Mouse (Mus musculus): Measurements from ENCODE around the gene Odf2. TPM values are rescaled to one million over a fixed set of nuclear protein-coding genes. Genes with fewer than 3 reads are reported as not detected.

Odf2 gene
- total and polyA plus RNA-seq, 3 experiments = 35.4 to 54.6 (median 48.6) TPM

DNA sequence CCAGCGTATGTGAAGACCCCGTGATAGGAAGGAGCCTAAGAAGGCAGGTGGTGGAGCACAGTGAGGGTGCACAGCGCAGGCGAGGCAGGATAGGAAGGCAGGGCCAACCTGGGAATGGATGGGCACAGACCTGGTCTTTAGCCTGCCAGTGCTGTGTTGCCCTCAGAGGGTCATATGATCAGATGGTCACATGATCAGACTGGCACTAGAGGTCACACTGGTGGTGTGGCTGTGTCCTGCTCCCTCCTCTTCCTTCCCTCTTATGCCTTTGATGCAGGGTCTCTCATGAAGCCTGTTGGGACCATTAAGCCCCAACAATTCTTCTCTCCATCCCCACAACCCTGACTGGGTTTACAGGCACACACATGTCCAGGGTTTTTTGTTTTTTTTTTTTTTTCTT, 15.2 kb upstream of the Odf2 start:
- no peak for DNase-seq (ENCODE audit: extremely low read depth)
- H3K36me3 ChIP-seq (replicated peaks in 1 of 2; ENCODE audit: control insufficient read depth in 1 of 2, insufficient read depth in 1 of 2, low read length in 1 of 2) = peaks cover 6 to 34% of the 10 kb centered on the region in 2 experiments
- H3K27me3 ChIP-seq (replicated peaks) = no peaks in the 10 kb centered on the region
- TF ChIP-seq MAX (IDR thresholded peaks at IDR 0.05; ENCODE audit: low read length) (no peak), CHD1 (IDR thresholded peaks at IDR 0.05; ENCODE audit: low read depth, low read length) (no peak), E2F4 (IDR thresholded peaks at IDR 0.05; ENCODE audit: insufficient replicate concordance, low read depth, low read length) (no peak), EP300 (IDR thresholded peaks at IDR 0.05; ENCODE audit: low read length) (no peak), POLR2A (IDR thresholded peaks at IDR 0.05; ENCODE audit: low read depth, low read length) (no peak), TCF12 (IDR thresholded peaks at IDR 0.05; ENCODE audit: low read depth, low read length) (no peak), GABPA (IDR thresholded peaks at IDR 0.05; ENCODE audit: insufficient replicate concordance, low read depth, low read length) (no peak), NELFE (IDR thresholded peaks at IDR 0.05; ENCODE audit: low read depth, low read length) (no peak), ZC3H11A (IDR thresholded peaks at IDR 0.05; ENCODE audit: low read depth, low read length) (no peak), CTCF (conservative IDR thresholded peaks at IDR 0.05 in 1 of 2, IDR thresholded peaks at IDR 0.05 in 1 of 2; ENCODE audit: low read depth in 2 of 2, low read length in 2 of 2) (no peak), MXI1 (IDR thresholded peaks at IDR 0.05; ENCODE audit: low read depth, low read length) (no peak)
- no peaks in the 10 kb centered on the region for H3K79me2 ChIP-seq (replicated peaks; ENCODE audit: control insufficient read depth, extremely low read depth, insufficient read depth, poor library complexity, severe bottlenecking)
- dilution Hi-C loops (cut with MboI; ENCODE audit: extremely low pct_ligation_motif_present, extremely low pct_unique_long_range_greater_than_20kb, low sequenced_read_pairs) (no loop called here), in situ Hi-C loops (cut with MboI; ENCODE audit: low pct_ligation_motif_present, low pct_unique_long_range_greater_than_20kb, low sequenced_read_pairs) (no loop called here)
- no peak overlapping the region for H3K4me3 ChIP-seq (replicated peaks in 1 of 3; ENCODE audit: low read depth in 2 of 3, low read length in 2 of 3, poor library complexity in 1 of 3)
- no peak overlapping the region for H3K9ac ChIP-seq (ENCODE audit: insufficient read depth, low read depth)
- no peak overlapping the region for H3K27ac ChIP-seq (ENCODE audit: insufficient read depth, low read depth)
- peaks cover 12 to 28% of the 10 kb centered on the region in 2 experiments for H3K4me1 ChIP-seq (ENCODE audit: control insufficient read depth in 1 of 2, insufficient read depth in 2 of 2)
- H3K4me2 ChIP-seq (ENCODE audit: insufficient read depth, low read depth, poor library complexity, severe bottlenecking) = no peak overlapping the region
- H3K9me3 ChIP-seq (replicated peaks; ENCODE audit: low read length) = no peaks in the 10 kb centered on the region

DNA sequence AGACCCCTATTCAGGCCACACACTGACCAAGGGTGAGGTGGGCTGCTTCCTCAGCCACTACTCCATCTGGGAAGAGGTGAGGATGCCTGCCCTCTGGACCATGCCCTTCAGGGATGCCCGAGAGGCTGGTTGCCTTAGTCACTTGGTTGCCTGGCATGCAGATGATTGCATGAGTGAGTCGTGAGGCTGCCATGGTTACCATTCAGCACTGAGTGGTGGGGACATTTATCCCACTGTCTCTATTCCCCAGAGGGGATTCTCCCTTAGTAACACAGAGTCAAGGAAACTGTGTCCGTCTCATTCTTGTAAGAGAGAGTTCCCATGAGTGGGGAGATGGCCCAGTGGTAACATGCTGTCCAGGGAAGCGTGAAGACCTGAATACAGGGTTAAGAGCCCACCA, 11.0 kb upstream of the Odf2 start:
- Histone ChIP-seq H3K4me2 (ENCODE audit: insufficient read depth, low read depth, poor library complexity, severe bottlenecking) (no peak overlapping the region), H3K4me1 (ENCODE audit: control insufficient read depth in 1 of 2, insufficient read depth in 2 of 2) (peaks cover 5 to 10% of the 10 kb centered on the region in 2 experiments; a peak in 2 of 4 replicates), H3K27ac (ENCODE audit: insufficient read depth, low read depth) (no peak overlapping the region), H3K4me3 (replicated peaks in 1 of 3; ENCODE audit: low read depth in 2 of 3, low read length in 2 of 3, poor library complexity in 1 of 3) (no peak overlapping the region), H3K79me2 (replicated peaks; ENCODE audit: control insufficient read depth, extremely low read depth, insufficient read depth, poor library complexity, severe bottlenecking) (no peaks in the 10 kb centered on the region), H3K27me3 (replicated peaks) (no peaks in the 10 kb centered on the region), H3K9me3 (replicated peaks; ENCODE audit: low read length) (peaks cover 6% of the 10 kb centered on the region), H3K36me3 (replicated peaks in 1 of 2; ENCODE audit: control insufficient read depth in 1 of 2, insufficient read depth in 1 of 2, low read length in 1 of 2) (peaks cover 8 to 38% of the 10 kb centered on the region in 2 experiments), H3K9ac (ENCODE audit: insufficient read depth, low read depth) (no peak overlapping the region)
- DNase-seq (ENCODE audit: extremely low read depth) = no peak
- TF ChIP-seq ZC3H11A (IDR thresholded peaks at IDR 0.05; ENCODE audit: low read depth, low read length) (no peak), ZKSCAN1 (IDR thresholded peaks at IDR 0.05; ENCODE audit: borderline replicate concordance, low read depth, low read length) (no peak)
- dilution Hi-C loops (cut with MboI; ENCODE audit: extremely low pct_ligation_motif_present, extremely low pct_unique_long_range_greater_than_20kb, low sequenced_read_pairs) = no loop called here
- in situ Hi-C loops (cut with MboI; ENCODE audit: low pct_ligation_motif_present, low pct_unique_long_range_greater_than_20kb, low sequenced_read_pairs) = no loop called here

DNA sequence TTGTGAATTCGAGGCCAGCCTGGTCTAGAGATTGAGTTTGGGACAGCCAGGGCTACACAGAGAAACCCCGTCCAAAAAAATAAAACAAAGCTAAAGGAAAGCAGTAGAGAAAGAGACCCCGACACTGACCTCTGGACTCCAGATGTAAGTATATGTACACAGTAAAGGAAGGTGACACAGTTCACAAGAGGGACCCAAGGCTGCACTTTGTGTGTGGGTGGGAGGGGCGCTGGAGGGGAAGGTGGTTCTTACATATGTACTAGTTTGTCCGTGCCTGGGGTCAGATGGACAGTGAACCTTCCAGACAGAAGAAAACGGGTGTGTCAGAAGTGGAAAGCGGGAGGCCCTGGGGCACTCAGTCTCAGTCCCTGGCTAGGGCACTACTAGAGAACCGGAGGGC, 9.8 kb upstream of the Odf2 start:
- Histone ChIP-seq H3K4me2 (ENCODE audit: insufficient read depth, low read depth, poor library complexity, severe bottlenecking) (no peak overlapping the region), H3K4me1 (ENCODE audit: control insufficient read depth in 1 of 2, insufficient read depth in 2 of 2) (peaks cover 2 to 10% of the 10 kb centered on the region in 2 experiments; a peak in 1 of 4 replicates), H3K27me3 (replicated peaks) (no peaks in the 10 kb centered on the region), H3K9ac (ENCODE audit: insufficient read depth, low read depth) (no peak overlapping the region), H3K9me3 (replicated peaks; ENCODE audit: low read length) (peaks cover 6% of the 10 kb centered on the region), H3K36me3 (replicated peaks in 1 of 2; ENCODE audit: control insufficient read depth in 1 of 2, insufficient read depth in 1 of 2, low read length in 1 of 2) (peaks cover 5 to 30% of the 10 kb centered on the region in 2 experiments), H3K79me2 (replicated peaks; ENCODE audit: control insufficient read depth, extremely low read depth, insufficient read depth, poor library complexity, severe bottlenecking) (no peaks in the 10 kb centered on the region), H3K4me3 (replicated peaks in 1 of 3; ENCODE audit: low read depth in 2 of 3, low read length in 2 of 3, poor library complexity in 1 of 3) (no peak overlapping the region), H3K27ac (ENCODE audit: insufficient read depth, low read depth) (no peak overlapping the region)
- TF ChIP-seq RCOR1 (conservative IDR thresholded peaks at IDR 0.05; ENCODE audit: low read depth, low read length) (no peak), MEF2A (IDR thresholded peaks at IDR 0.05; ENCODE audit: borderline replicate concordance, low read depth, low read length) (no peak), IRF4 (IDR thresholded peaks at IDR 0.05; ENCODE audit: low read depth, low read length) (no peak), BHLHE40 (IDR thresholded peaks at IDR 0.05; ENCODE audit: low read depth, low read length) (no peak), NRF1 (IDR thresholded peaks at IDR 0.05; ENCODE audit: low read depth, low read length) (no peak), TCF12 (IDR thresholded peaks at IDR 0.05; ENCODE audit: low read depth, low read length) (no peak), CHD1 (IDR thresholded peaks at IDR 0.05; ENCODE audit: low read depth, low read length) (no peak), CTCF (conservative IDR thresholded peaks at IDR 0.05 in 1 of 2, IDR thresholded peaks at IDR 0.05 in 1 of 2; ENCODE audit: low read depth in 2 of 2, low read length in 2 of 2) (no peak), HCFC1 (IDR thresholded peaks at IDR 0.05; ENCODE audit: low read depth, low read length) (no peak), POLR2A (IDR thresholded peaks at IDR 0.05; ENCODE audit: low read depth, low read length) (no peak), ZNF384 (IDR thresholded peaks at IDR 0.05; ENCODE audit: low read depth, low read length) (no peak), RAD21 (IDR thresholded peaks at IDR 0.05; ENCODE audit: low read depth, low read length) (no peak), JUND (conservative IDR thresholded peaks at IDR 0.05; ENCODE audit: low read depth, low read length) (no peak), EP300 (IDR thresholded peaks at IDR 0.05; ENCODE audit: low read length) (no peak), MYC (IDR thresholded peaks at IDR 0.05; ENCODE audit: low read depth, low read length) (no peak), E2F4 (IDR thresholded peaks at IDR 0.05; ENCODE audit: insufficient replicate concordance, low read depth, low read length) (no peak)
- no peak for DNase-seq (ENCODE audit: extremely low read depth)
- in situ Hi-C loops (cut with MboI; ENCODE audit: low pct_ligation_motif_present, low pct_unique_long_range_greater_than_20kb, low sequenced_read_pairs) (no loop called here), dilution Hi-C loops (cut with MboI; ENCODE audit: extremely low pct_ligation_motif_present, extremely low pct_unique_long_range_greater_than_20kb, low sequenced_read_pairs) (no loop called here)

Data from CH12.LX (cell line).